Mouse (Mus musculus): ENCODE results near the gene Fam199x. TPM values are rescaled to one million over a fixed set of nuclear protein-coding genes. Genes with fewer than 3 reads are reported as not detected.

Gene Fam199x
- polyA plus RNA-seq, 1 experiment = 4.9 TPM

GRCm38 (mm10) chrX:137037470-137037999 is 11.9 kb upstream of the Fam199x start:
- peak overlapping the region; percentile 99 for H3K4me3 ChIP-seq (replicated peaks; ENCODE audit: insufficient read depth, low read depth, low read length)
- H3K27me3 ChIP-seq (ENCODE audit: control insufficient read depth, insufficient read depth, low read length) = no peaks in the 10 kb centered on the region
- peak in 1 of 2 experiments; percentile 9 for DNase-seq
- peak overlapping the region; percentile 96; the same call in 1 of the 2 replicates for H3K27ac ChIP-seq (ENCODE audit: insufficient read depth, low read length)
- H3K4me1 ChIP-seq (ENCODE audit: control insufficient read depth, insufficient read depth, low read length) = peaks cover 4% of the 10 kb centered on the region; the same call in 1 of the 2 replicates
- WGBS = 9% methylated on average over 12 of the region's 12 CpGs
- TF ChIP-seq CTCF (IDR thresholded peaks at IDR 0.05; ENCODE audit: borderline replicate concordance, insufficient read depth, low read depth, low read length) (no peak), POLR2A (IDR thresholded peaks at IDR 0.05; ENCODE audit: borderline replicate concordance, insufficient read depth, low read length) (no peak)

- DNase-seq = peak; percentile 85 to 86
- Histone ChIP-seq H3K4me1 (ENCODE audit: control insufficient read depth, insufficient read depth, low read length) (peaks cover 4% of the 10 kb centered on the region; the same call in 1 of the 2 replicates), H3K27me3 (ENCODE audit: control insufficient read depth, insufficient read depth, low read length) (no peaks in the 10 kb centered on the region), H3K4me3 (replicated peaks; ENCODE audit: insufficient read depth, low read depth, low read length) (peak within 1 kb of the TSS; percentile 99), H3K27ac (ENCODE audit: insufficient read depth, low read length) (peak within 1 kb of the TSS; percentile 96)
- WGBS = 10% methylated on average over 31 of the region's 31 CpGs
- TF ChIP-seq CTCF (IDR thresholded peaks at IDR 0.05; ENCODE audit: borderline replicate concordance, insufficient read depth, low read depth, low read length) (no peak), POLR2A (IDR thresholded peaks at IDR 0.05; ENCODE audit: borderline replicate concordance, insufficient read depth, low read length) (peak; percentile 29; the same call in 1 of the 2 replicates)
These were observed 11.4 kb upstream of the Fam199x start, which contains the start of gene Slc25a53 for GRCm38 (mm10) chrX:137038000-137038483. Slc25a53 (minus strand) TSS chrX:137038302.

GRCm38 (mm10) chrX:137038502-137038901 is 10.9 kb upstream of the Fam199x start:
- Histone ChIP-seq H3K4me3 (replicated peaks; ENCODE audit: insufficient read depth, low read depth, low read length) (peak overlapping the region; percentile 99), H3K4me1 (ENCODE audit: control insufficient read depth, insufficient read depth, low read length) (peaks cover 4% of the 10 kb centered on the region; the same call in 1 of the 2 replicates), H3K27me3 (ENCODE audit: control insufficient read depth, insufficient read depth, low read length) (no peaks in the 10 kb centered on the region), H3K27ac (ENCODE audit: insufficient read depth, low read length) (peak overlapping the region; percentile 96)
- no peak for DNase-seq
- WGBS = 35% methylated on average over 7 of the region's 7 CpGs
- no peak for TF ChIP-seq POLR2A (IDR thresholded peaks at IDR 0.05; ENCODE audit: borderline replicate concordance, insufficient read depth, low read length)
- no peak for TF ChIP-seq CTCF (IDR thresholded peaks at IDR 0.05; ENCODE audit: borderline replicate concordance, insufficient read depth, low read depth, low read length)

- H3K27ac ChIP-seq (ENCODE audit: insufficient read depth, low read length) = peak overlapping the region; percentile 58; the same call in 1 of the 2 replicates
- no peak for TF ChIP-seq CTCF (IDR thresholded peaks at IDR 0.05; ENCODE audit: borderline replicate concordance, insufficient read depth, low read depth, low read length)
- TF ChIP-seq POLR2A (IDR thresholded peaks at IDR 0.05; ENCODE audit: borderline replicate concordance, insufficient read depth, low read length) = no peak
- no peaks in the 10 kb centered on the region for H3K27me3 ChIP-seq (ENCODE audit: control insufficient read depth, insufficient read depth, low read length)
- no peak for DNase-seq
- no peaks in the 10 kb centered on the region for H3K4me1 ChIP-seq (ENCODE audit: control insufficient read depth, insufficient read depth, low read length)
- WGBS = 13% methylated on average over 9 of the region's 11 CpGs
- peak overlapping the region; percentile 75 for H3K4me3 ChIP-seq (replicated peaks; ENCODE audit: insufficient read depth, low read depth, low read length)
These were observed 352 bp upstream of the Fam199x start for GRCm38 (mm10) chrX:137049060-137049424.

- TF ChIP-seq CTCF (IDR thresholded peaks at IDR 0.05; ENCODE audit: borderline replicate concordance, insufficient read depth, low read depth, low read length) = no peak
- no peak for TF ChIP-seq POLR2A (IDR thresholded peaks at IDR 0.05; ENCODE audit: borderline replicate concordance, insufficient read depth, low read length)
- WGBS = 17% methylated on average over 9 of the region's 9 CpGs
- no peaks in the 10 kb centered on the region for H3K4me1 ChIP-seq (ENCODE audit: control insufficient read depth, insufficient read depth, low read length)
- no peak overlapping the region for H3K27ac ChIP-seq (ENCODE audit: insufficient read depth, low read length)
- no peak overlapping the region for H3K4me3 ChIP-seq (replicated peaks; ENCODE audit: insufficient read depth, low read depth, low read length)
- DNase-seq = no peak
- H3K27me3 ChIP-seq (ENCODE audit: control insufficient read depth, insufficient read depth, low read length) = no peaks in the 10 kb centered on the region
These were observed 13.8 kb downstream of the Fam199x start for GRCm38 (mm10) chrX:137063202-137063601.

- TF ChIP-seq POLR2A (IDR thresholded peaks at IDR 0.05; ENCODE audit: borderline replicate concordance, insufficient read depth, low read length) (no peak), CTCF (IDR thresholded peaks at IDR 0.05; ENCODE audit: borderline replicate concordance, insufficient read depth, low read depth, low read length) (no peak)
- H3K4me3 ChIP-seq (replicated peaks; ENCODE audit: insufficient read depth, low read depth, low read length) = no peak overlapping the region
- no peak for DNase-seq
- no peak overlapping the region for H3K27ac ChIP-seq (ENCODE audit: insufficient read depth, low read length)
- H3K27me3 ChIP-seq (ENCODE audit: control insufficient read depth, insufficient read depth, low read length) = peaks cover 2% of the 10 kb centered on the region; the same call in 1 of the 2 replicates
- H3K4me1 ChIP-seq (ENCODE audit: control insufficient read depth, insufficient read depth, low read length) = no peaks in the 10 kb centered on the region
- WGBS = 10% methylated on average over 25 of the region's 25 CpGs
These were observed 55.1 kb downstream of the Fam199x start for GRCm38 (mm10) chrX:137104531-137104930.

- 7% methylated on average over 13 of the region's 13 CpGs for WGBS
- Histone ChIP-seq H3K4me1 (ENCODE audit: control insufficient read depth, insufficient read depth, low read length) (no peaks in the 10 kb centered on the region), H3K27ac (ENCODE audit: insufficient read depth, low read length) (no peak overlapping the region), H3K27me3 (ENCODE audit: control insufficient read depth, insufficient read depth, low read length) (peaks cover 2% of the 10 kb centered on the region; the same call in 1 of the 2 replicates), H3K4me3 (replicated peaks; ENCODE audit: insufficient read depth, low read depth, low read length) (no peak overlapping the region)
- no peak for DNase-seq
- TF ChIP-seq CTCF (IDR thresholded peaks at IDR 0.05; ENCODE audit: borderline replicate concordance, insufficient read depth, low read depth, low read length) (no peak), POLR2A (IDR thresholded peaks at IDR 0.05; ENCODE audit: borderline replicate concordance, insufficient read depth, low read length) (no peak)
These were observed 57.1 kb downstream of the Fam199x start for GRCm38 (mm10) chrX:137106498-137106897.

All from cerebellum, adult 2 months (tissue).